Mouse (Mus musculus): ENCODE measurements at regions not wholly inside any gene's neighbourhood (a gene's known extent, or its start where the extent isn't known, plus 50 kb on each side); places are given as distances from the start of the nearest gene placed in this dataset.

GRCm38 (mm10) chr9:13937301-13937700 is 109.8 kb downstream of the Fam76b start:
- DNase-seq (ENCODE audit: low spot score), result no peak
- Histone ChIP-seq H3K27ac (no peak overlapping the region), H3K4me3 (no peak overlapping the region), H3K36me3 (no peaks in the 10 kb centered on the region), H3K27me3 (ENCODE audit: insufficient read depth, poor library complexity, severe bottlenecking) (no peaks in the 10 kb centered on the region), H3K9me3 (no peaks in the 10 kb centered on the region), H3K4me1 (replicated peaks) (no peaks in the 10 kb centered on the region)
- WGBS, result 82% methylated on average over 2 of the region's 2 CpGs

GRCm38 (mm10) chr9:13946519-13946918 is 119.0 kb downstream of the Fam76b start:
- Histone ChIP-seq H3K36me3 (no peaks in the 10 kb centered on the region), H3K27me3 (ENCODE audit: insufficient read depth, poor library complexity, severe bottlenecking) (no peaks in the 10 kb centered on the region), H3K4me1 (replicated peaks) (no peaks in the 10 kb centered on the region), H3K4me3 (no peak overlapping the region), H3K9me3 (no peaks in the 10 kb centered on the region), H3K27ac (no peak overlapping the region)
- WGBS, result 77% methylated on average over 3 of the region's 3 CpGs
- DNase-seq (ENCODE audit: low spot score), result no peak

GRCm38 (mm10) chr9:13952157-13952556 is 124.6 kb downstream of the Fam76b start:
- Histone ChIP-seq H3K36me3 (no peaks in the 10 kb centered on the region), H3K27me3 (ENCODE audit: insufficient read depth, poor library complexity, severe bottlenecking) (no peaks in the 10 kb centered on the region), H3K4me3 (no peak overlapping the region)

GRCm38 (mm10) chr9:13963140-13963763 is 135.7 kb downstream of the Fam76b start:
- Histone ChIP-seq H3K4me3 (no peak overlapping the region), H3K9me3 (no peaks in the 10 kb centered on the region), H3K36me3 (no peaks in the 10 kb centered on the region), H3K4me1 (replicated peaks) (0 out of 2 replicates have a peak, but pooled peaks cover 3% of the 10 kb centered on the region), H3K27me3 (ENCODE audit: insufficient read depth, poor library complexity, severe bottlenecking) (no peaks in the 10 kb centered on the region), H3K27ac (no peak overlapping the region)
- DNase-seq (ENCODE audit: low spot score), result no peak
- 76% methylated on average over 7 of the region's 7 CpGs for WGBS

More at GRCm38 (mm10) chr9:13952157-13952556, 124.6 kb downstream of the Fam76b start:
- DNase-seq (ENCODE audit: low spot score), result no peak
- no peaks in the 10 kb centered on the region for H3K4me1 ChIP-seq (replicated peaks)
- H3K27ac ChIP-seq, result no peak overlapping the region
- no peaks in the 10 kb centered on the region for H3K9me3 ChIP-seq

- 0 out of 2 replicates have a peak, but pooled peaks cover 3% of the 10 kb centered on the region for H3K4me1 ChIP-seq (replicated peaks)
- H3K27me3 ChIP-seq (ENCODE audit: insufficient read depth, poor library complexity, severe bottlenecking), result no peaks in the 10 kb centered on the region
- no peaks in the 10 kb centered on the region for H3K36me3 ChIP-seq
- H3K9me3 ChIP-seq, result no peaks in the 10 kb centered on the region
- no peak overlapping the region for H3K4me3 ChIP-seq
- 78% methylated on average over 3 of the region's 3 CpGs for WGBS
- DNase-seq (ENCODE audit: low spot score), result no peak
- no peak overlapping the region for H3K27ac ChIP-seq
Observed at GRCm38 (mm10) chr9:13963796-13964195, 136.3 kb downstream of the Fam76b start.

- Histone ChIP-seq H3K4me1 (replicated peaks) (0 out of 2 replicates have a peak, but pooled peaks cover 3% of the 10 kb centered on the region), H3K36me3 (no peaks in the 10 kb centered on the region), H3K9me3 (no peaks in the 10 kb centered on the region), H3K27ac (no peak overlapping the region), H3K27me3 (ENCODE audit: insufficient read depth, poor library complexity, severe bottlenecking) (no peaks in the 10 kb centered on the region), H3K4me3 (no peak overlapping the region)
- WGBS, result 91% methylated on average over 4 of the region's 4 CpGs
- DNase-seq (ENCODE audit: low spot score), result no peak
Observed at GRCm38 (mm10) chr9:13964256-13964655, 136.7 kb downstream of the Fam76b start.

GRCm38 (mm10) chr9:13966212-13966611 is 138.7 kb downstream of the Fam76b start:
- no peak overlapping the region for H3K27ac ChIP-seq
- 0 out of 2 replicates have a peak, but pooled peaks cover 3% of the 10 kb centered on the region for H3K4me1 ChIP-seq (replicated peaks)
- H3K9me3 ChIP-seq, result no peaks in the 10 kb centered on the region
- no peak overlapping the region for H3K4me3 ChIP-seq
- 80% methylated on average over 1 of the region's 1 CpGs for WGBS
- H3K36me3 ChIP-seq, result no peaks in the 10 kb centered on the region
- DNase-seq (ENCODE audit: low spot score), result no peak
- H3K27me3 ChIP-seq (ENCODE audit: insufficient read depth, poor library complexity, severe bottlenecking), result no peaks in the 10 kb centered on the region

GRCm38 (mm10) chr9:13969262-13969661 is 141.7 kb downstream of the Fam76b start:
- WGBS, result 77% methylated on average over 1 of the region's 1 CpGs
- H3K36me3 ChIP-seq, result no peaks in the 10 kb centered on the region
- no peak for DNase-seq (ENCODE audit: low spot score)

GRCm38 (mm10) chr9:13973600-13973999 is 146.1 kb downstream of the Fam76b start:
- Histone ChIP-seq H3K9me3 (no peaks in the 10 kb centered on the region), H3K27ac (no peak overlapping the region), H3K4me3 (no peak overlapping the region), H3K4me1 (replicated peaks) (no peaks in the 10 kb centered on the region), H3K27me3 (ENCODE audit: insufficient read depth, poor library complexity, severe bottlenecking) (no peaks in the 10 kb centered on the region), H3K36me3 (no peaks in the 10 kb centered on the region)
- DNase-seq (ENCODE audit: low spot score), result no peak
- WGBS, result 78% methylated on average over 4 of the region's 4 CpGs

More at GRCm38 (mm10) chr9:13969262-13969661, 141.7 kb downstream of the Fam76b start:
- H3K27ac ChIP-seq, result no peak overlapping the region
- no peaks in the 10 kb centered on the region for H3K9me3 ChIP-seq
- H3K27me3 ChIP-seq (ENCODE audit: insufficient read depth, poor library complexity, severe bottlenecking), result no peaks in the 10 kb centered on the region
- H3K4me3 ChIP-seq, result no peak overlapping the region
- 0 out of 2 replicates have a peak, but pooled peaks cover 3% of the 10 kb centered on the region for H3K4me1 ChIP-seq (replicated peaks)

- no peak for DNase-seq (ENCODE audit: low spot score)
- no peaks in the 10 kb centered on the region for H3K36me3 ChIP-seq
- no peaks in the 10 kb centered on the region for H3K9me3 ChIP-seq
- H3K4me3 ChIP-seq, result no peak overlapping the region
- no peak overlapping the region for H3K27ac ChIP-seq
- WGBS, result 85% methylated on average over 1 of the region's 1 CpGs
- no peaks in the 10 kb centered on the region for H3K4me1 ChIP-seq (replicated peaks)
- no peaks in the 10 kb centered on the region for H3K27me3 ChIP-seq (ENCODE audit: insufficient read depth, poor library complexity, severe bottlenecking)
Observed at GRCm38 (mm10) chr9:13974870-13975269, 147.4 kb downstream of the Fam76b start.

GRCm38 (mm10) chr9:13978842-13979241 is 151.3 kb downstream of the Fam76b start:
- no peak for DNase-seq (ENCODE audit: low spot score)
- H3K27ac ChIP-seq, result no peak overlapping the region
- no peaks in the 10 kb centered on the region for H3K27me3 ChIP-seq (ENCODE audit: insufficient read depth, poor library complexity, severe bottlenecking)
- no peaks in the 10 kb centered on the region for H3K36me3 ChIP-seq
- no peaks in the 10 kb centered on the region for H3K4me1 ChIP-seq (replicated peaks)
- WGBS, result 59% methylated on average over 6 of the region's 6 CpGs
- H3K4me3 ChIP-seq, result no peak overlapping the region
- H3K9me3 ChIP-seq, result no peaks in the 10 kb centered on the region

- 89% methylated on average over 8 of the region's 8 CpGs for WGBS
- Histone ChIP-seq H3K27me3 (ENCODE audit: insufficient read depth, poor library complexity, severe bottlenecking) (no peaks in the 10 kb centered on the region), H3K9me3 (no peaks in the 10 kb centered on the region), H3K36me3 (no peaks in the 10 kb centered on the region), H3K4me1 (replicated peaks) (no peaks in the 10 kb centered on the region), H3K27ac (no peak overlapping the region), H3K4me3 (no peak overlapping the region)
- DNase-seq (ENCODE audit: low spot score), result no peak
Observed at GRCm38 (mm10) chr9:13987486-13987885, 160.0 kb downstream of the Fam76b start.

- DNase-seq (ENCODE audit: low spot score), result no peak
- H3K27me3 ChIP-seq (ENCODE audit: insufficient read depth, poor library complexity, severe bottlenecking), result no peaks in the 10 kb centered on the region
- no peak overlapping the region for H3K4me3 ChIP-seq
- no peaks in the 10 kb centered on the region for H3K4me1 ChIP-seq (replicated peaks)
- H3K27ac ChIP-seq, result no peak overlapping the region
- no peaks in the 10 kb centered on the region for H3K36me3 ChIP-seq
- no peaks in the 10 kb centered on the region for H3K9me3 ChIP-seq
- WGBS, result 87% methylated on average over 4 of the region's 4 CpGs
Observed at GRCm38 (mm10) chr9:13988901-13989300, 161.4 kb downstream of the Fam76b start.

GRCm38 (mm10) chr9:13990960-13991359 is 163.4 kb downstream of the Fam76b start:
- Histone ChIP-seq H3K36me3 (no peaks in the 10 kb centered on the region), H3K27ac (no peak overlapping the region), H3K4me1 (replicated peaks) (no peaks in the 10 kb centered on the region), H3K4me3 (no peak overlapping the region), H3K27me3 (ENCODE audit: insufficient read depth, poor library complexity, severe bottlenecking) (no peaks in the 10 kb centered on the region), H3K9me3 (no peaks in the 10 kb centered on the region)
- 68% methylated on average over 7 of the region's 7 CpGs for WGBS
- no peak for DNase-seq (ENCODE audit: low spot score)
